Mouse (Mus musculus): ENCODE results near the gene Taar5.

Taar5 gene

GRCm38 (mm10) chr10:23970656-23971165 is at the start of gene Taar5:
Gene Taar5, plus strand, starts transcription at chr10:23970706.
- in situ Hi-C loops (cut with MboI, MseI): loop anchor here (25.0 kb wide), 1 partner anchor 342 kb away; no protein-coding TSS in a partner anchor

GRCm38 (mm10) chr10:23922468-23922867 is 48.0 kb upstream of the Taar5 start:
- in situ Hi-C loops (cut with MboI, MseI): no loop called here

DNA sequence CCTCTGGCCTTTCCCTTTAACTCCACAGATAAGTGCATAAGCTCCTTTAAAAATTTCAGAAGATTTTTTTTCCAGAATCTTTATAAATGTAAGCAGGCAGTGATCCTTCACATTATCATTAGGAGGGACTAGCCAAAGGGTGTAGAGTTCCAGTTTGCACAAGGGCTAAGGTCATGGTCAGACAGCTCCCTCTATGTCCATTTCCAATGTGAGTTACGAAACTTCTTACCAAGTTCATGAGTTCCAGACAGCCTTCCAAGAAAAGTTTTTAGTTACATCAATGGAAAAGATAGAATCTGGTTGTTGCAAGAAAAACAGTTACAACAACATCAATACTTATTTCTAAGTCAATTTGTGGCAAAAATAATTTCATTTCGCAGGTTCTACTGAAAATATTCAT is 46.6 kb upstream of the Taar5 start:
- in situ Hi-C loops (cut with MboI, MseI): no loop called here

GRCm38 (mm10) chr10:23937613-23938012 is 32.9 kb upstream of the Taar5 start:
- in situ Hi-C loops (cut with MboI, MseI): no loop called here

DNA sequence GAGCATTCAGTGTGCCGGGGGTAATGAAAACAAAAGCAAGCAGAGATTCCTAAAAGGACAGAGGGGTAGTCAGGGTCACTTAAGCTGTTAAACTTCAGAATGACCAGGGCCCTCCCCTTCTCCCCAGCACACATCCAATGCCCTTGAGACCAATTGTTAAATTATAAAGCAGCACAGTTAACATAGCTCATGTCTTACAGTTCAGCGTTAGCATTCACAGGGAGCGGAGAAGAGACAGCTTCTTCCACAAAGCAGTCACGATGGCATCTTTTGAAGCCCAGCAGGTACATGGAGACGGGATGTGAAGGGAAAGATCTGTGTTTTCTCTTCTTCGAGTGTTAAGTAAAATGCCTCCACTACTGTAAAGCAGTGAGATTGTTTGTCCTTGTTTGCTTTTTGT is 32.2 kb upstream of the Taar5 start, which contains the start of gene Taar2:
Gene Taar2 (plus strand): TSS at position 261 of the 400 bp plus-strand sequence.
- in situ Hi-C loops (cut with MboI, MseI): no loop called here

DNA sequence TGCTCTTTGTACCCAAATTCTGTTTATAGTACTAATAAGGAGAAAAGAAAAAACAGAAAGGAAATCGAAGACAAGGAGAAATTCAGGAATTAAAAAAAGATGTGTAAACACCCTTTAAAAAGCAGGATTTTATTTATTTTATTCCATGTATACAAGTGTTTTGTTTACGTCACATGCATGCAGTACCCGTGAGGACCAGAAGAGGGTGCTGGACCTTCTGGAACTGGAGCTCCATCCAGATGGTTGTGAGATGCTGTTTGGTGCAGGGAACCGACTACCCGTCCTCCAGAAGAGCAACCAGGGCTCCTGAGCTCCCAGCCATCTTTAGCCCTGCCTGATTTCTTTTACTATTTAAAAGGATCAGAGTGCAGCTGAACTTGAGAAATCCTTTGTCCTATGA is 28.0 kb upstream of the Taar5 start:
- in situ Hi-C loops (cut with MboI, MseI): no loop called here

GRCm38 (mm10) chr10:23948026-23948425 is 22.5 kb upstream of the Taar5 start:
- in situ Hi-C loops (cut with MboI, MseI): no loop called here

GRCm38 (mm10) chr10:23949508-23950005 is 20.9 kb upstream of the Taar5 start, which contains the start of gene Taar3:
Gene Taar3, plus strand, starts transcription at chr10:23949558.
- in situ Hi-C loops (cut with MboI, MseI): loop anchor here (25.0 kb wide), 1 partner anchor 363 kb away; no protein-coding TSS in a partner anchor

DNA sequence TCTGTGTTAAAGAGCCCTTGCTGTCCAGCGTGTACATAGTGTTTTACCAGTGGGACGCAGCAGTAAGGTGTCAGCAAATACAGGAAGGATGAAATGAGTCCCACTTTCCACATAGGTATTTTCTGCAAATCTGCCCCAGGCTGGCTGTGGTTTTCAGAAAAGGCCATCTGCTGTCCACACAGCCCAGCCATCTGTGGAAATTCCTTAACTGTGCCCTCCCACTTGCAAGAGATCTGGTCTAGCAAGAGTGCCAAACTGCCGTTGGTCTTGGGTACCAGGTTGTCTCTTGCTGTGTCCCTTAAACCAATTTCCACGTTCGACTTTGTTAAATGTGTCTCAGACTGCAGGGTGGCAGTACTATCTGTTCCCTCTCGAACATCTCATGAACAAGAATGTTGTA is 18.8 kb upstream of the Taar5 start:
- in situ Hi-C loops (cut with MboI, MseI): loop anchor here (25.0 kb wide), 1 partner anchor 361 kb away; no protein-coding TSS in a partner anchor

DNA sequence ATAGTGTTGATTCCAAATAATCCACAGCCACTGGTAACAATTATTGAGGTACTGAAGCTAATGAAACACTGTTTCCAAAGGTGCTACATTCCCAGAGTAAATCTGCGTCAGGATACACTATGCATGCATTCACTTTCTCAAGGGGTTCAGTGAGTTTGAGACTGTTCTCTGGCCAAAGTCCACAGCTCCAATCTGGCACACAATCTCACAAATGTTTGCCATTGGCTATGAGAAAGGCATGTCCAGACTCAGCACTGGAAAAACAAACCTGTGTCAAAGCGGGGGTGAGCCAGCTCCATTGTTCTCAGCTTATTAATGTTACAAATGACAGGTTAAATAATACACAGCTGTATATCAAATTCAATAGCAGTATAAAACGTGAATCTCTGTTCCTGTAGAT is 11.4 kb upstream of the Taar5 start:
- in situ Hi-C loops (cut with MboI, MseI): loop anchor here (25.0 kb wide), 1 partner anchor 353 kb away; no protein-coding TSS in a partner anchor

GRCm38 (mm10) chr10:23960444-23960915 is 10.0 kb upstream of the Taar5 start, which contains the start of gene Taar4:
Gene Taar4, plus strand, starts transcription at chr10:23960494.
- in situ Hi-C loops (cut with MboI, MseI): loop anchor here (25.0 kb wide), 1 partner anchor 352 kb away; no protein-coding TSS in a partner anchor

DNA sequence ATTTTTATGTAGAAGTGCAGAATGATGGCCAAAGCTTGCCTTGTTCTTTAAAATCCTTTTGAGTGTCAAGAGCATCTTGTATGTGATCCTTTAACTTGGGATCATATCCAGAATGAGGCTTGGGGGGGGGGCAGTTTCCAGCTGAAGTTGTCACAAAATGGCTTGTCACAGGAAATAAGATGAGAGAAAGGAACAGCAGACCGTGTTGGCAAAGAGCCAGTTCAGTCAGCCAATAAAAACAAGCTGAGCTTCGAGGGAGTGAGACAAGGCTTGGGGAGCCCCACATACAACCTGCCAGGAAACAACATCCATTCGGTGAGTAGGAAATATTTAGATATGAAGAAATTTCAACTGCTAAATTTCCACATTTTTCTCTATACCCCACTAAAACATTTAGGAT is 7.1 kb upstream of the Taar5 start:
- in situ Hi-C loops (cut with MboI, MseI): loop anchor here (25.0 kb wide), 1 partner anchor 349 kb away; no protein-coding TSS in a partner anchor

- in situ Hi-C loops (cut with MboI, MseI): loop anchor here (25.0 kb wide), 1 partner anchor 347 kb away; no protein-coding TSS in a partner anchor
These were observed 5.4 kb upstream of the Taar5 start for GRCm38 (mm10) chr10:23964921-23965610.

- in situ Hi-C loops (cut with MboI, MseI): loop anchor here (25.0 kb wide), 1 partner anchor 341 kb away; no protein-coding TSS in a partner anchor
These were observed 750 bp downstream of the Taar5 start for GRCm38 (mm10) chr10:23971256-23971655.

- in situ Hi-C loops (cut with MboI, MseI): no loop called here
These were observed 7.5 kb downstream of the Taar5 start for GRCm38 (mm10) chr10:23977958-23978357.

- in situ Hi-C loops (cut with MboI, MseI): no loop called here
These were observed 8.6 kb downstream of the Taar5 start for GRCm38 (mm10) chr10:23978901-23979705.

- in situ Hi-C loops (cut with MboI, MseI): no loop called here
These were observed 15.0 kb downstream of the Taar5 start, which contains the start of gene Taar6 for GRCm38 (mm10) chr10:23985546-23985945. Gene Taar6, minus strand, starts transcription at chr10:23985646.

GRCm38 (mm10) chr10:23986419-23986818 is 15.9 kb downstream of the Taar5 start:
- in situ Hi-C loops (cut with MboI, MseI): no loop called here

DNA sequence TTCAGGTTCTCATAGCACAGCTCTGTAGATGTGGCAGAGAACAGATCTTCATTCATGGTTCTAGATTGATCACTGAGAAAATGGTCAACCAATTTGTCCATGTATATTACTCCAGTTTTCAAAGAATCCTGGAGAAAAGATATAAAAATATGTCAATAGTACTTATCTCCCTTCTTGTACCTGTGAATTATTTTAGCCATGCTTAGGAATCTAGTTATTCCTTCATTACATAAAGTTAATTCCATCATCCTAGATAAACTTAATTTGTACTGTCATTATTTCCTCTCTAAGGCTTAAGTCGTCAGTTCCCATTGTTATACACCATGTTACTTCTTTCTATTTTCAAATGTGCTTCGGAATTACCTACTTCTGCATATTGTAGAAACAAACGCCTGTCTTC is 22.9 kb downstream of the Taar5 start, which contains the start of gene Taar7a:
Gene Taar7a (minus strand): TSS at position 101 of the 400 bp plus-strand sequence.
- in situ Hi-C loops (cut with MboI, MseI): no loop called here

DNA sequence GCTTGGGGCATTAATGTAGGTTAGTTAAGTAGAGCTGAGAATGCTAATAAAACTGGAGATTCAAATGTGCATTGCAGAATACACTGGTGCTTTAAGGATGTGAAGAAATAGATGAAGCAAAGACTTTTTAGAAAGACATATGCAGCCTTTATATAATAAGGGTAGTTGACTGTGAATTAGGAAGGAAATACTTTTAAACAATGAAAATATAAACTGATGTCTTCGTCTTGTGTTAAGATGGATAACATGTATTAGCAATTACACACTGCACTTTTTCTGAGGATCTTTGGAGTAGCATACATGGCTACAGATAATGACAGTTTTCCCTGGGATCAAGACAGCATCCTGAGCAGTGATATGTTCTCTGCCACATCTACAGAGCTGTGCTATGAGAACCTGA is 29.1 kb downstream of the Taar5 start, which contains the start of gene Taar7b:
Gene Taar7b (plus strand): TSS at position 301 of the 400 bp plus-strand sequence.
- in situ Hi-C loops (cut with MboI, MseI): no loop called here

DNA sequence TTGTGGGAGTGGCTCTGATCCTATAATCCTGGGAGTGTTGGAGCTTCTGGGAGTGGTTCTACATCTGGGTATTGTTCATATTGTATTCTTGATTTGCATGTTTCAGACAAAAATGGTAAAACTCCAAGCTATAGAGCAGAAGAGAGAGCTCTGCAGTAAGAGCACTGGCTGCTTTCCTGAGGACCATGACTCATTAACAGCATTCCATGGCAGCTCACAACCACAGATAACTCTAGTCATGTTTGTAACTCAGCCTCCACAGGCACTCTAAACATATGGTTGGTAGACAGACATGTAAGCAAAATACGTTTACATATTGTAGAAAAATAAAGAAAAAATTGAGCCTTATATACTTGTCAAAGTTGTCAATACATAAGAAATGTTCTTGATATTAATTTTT is 35.9 kb downstream of the Taar5 start:
- in situ Hi-C loops (cut with MboI, MseI): no loop called here

Measured in regulatory T cell (primary cell).